Mouse (Mus musculus): ENCODE measurements around the gene Ptgr1.

Ptgr1 gene

GRCm38 (mm10) chr4:58986540-58987190, at the start of gene Ptgr1:
Gene Ptgr1 (minus strand): TSS chr4:58987119.
- DNase-seq (ENCODE audit: low spot score) = peak; percentile 84

DNA sequence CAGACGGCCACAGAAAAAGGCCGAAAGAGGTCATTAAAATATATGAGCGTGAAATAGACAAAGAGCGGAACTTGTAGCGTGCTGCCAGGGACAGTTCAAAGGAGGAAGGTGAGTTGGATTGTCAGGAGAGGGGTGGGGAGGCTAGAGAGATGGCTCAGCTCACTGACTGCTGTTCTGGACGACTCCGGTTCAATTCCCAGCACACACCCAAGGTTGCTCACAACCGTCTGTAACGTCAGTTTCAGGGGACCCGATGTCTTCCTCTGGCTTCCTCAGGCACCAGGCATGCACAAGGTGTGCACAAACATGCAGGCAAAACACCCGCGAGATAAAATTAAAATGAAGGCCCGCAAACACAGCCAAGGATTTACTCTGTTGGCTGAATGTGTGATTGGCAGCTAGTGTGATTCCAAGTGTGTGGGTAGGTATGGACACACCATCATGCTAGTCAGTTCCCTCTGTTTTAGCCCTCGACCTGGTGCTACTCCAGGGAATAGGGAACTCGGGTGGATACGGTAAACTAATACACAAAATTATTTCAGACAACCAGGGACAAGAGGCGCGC, 48.9 kb upstream of the Ptgr1 start:
- no peak for DNase-seq (ENCODE audit: low spot score)

DNA sequence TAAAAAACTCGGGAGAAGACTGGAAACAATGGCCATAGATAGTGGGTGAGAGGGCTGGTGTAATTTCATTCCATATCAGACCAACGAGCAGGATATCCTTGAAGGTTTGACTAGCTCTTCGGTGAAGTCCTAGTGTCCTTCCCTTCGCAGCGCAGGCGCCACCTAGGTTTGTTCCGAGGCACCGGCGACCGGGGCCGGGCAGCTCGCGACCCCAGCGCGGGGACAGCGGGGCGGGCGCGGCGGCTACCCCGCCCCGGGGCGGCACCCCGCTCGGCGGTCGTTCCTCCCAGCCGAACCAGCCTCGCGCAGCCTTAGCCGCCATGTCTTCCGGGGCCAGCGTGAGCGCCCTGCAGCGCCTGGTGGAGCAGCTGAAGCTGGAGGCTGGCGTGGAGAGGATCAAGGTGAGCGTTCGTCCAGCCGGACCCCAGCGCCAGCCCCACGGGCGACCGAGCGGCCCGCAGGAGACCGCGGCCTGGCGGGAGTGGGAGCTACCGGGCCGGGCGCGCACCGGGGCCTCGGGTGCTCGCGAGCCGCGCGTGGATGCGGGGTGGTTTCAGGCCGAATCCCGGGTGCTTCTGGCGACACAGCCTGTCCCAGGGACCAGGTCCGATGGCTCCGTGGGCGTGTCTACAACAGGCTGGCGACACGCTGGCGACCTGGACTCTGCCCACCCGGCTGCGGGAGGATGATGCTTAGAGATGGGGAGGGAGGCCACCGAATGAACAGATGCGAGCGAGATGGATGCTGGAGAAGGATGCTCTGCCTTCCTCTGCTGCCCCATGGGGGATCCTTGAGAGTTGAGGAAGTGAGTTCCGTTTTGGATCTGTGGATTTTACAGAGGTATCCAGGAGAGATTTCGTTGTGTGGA, 48.2 kb upstream of the Ptgr1 start, which contains the start of gene Gng10:
Gene Gng10, plus strand, starts transcription at position 171 of the 868 bp plus-strand sequence.
- peak; percentile 58 for DNase-seq (ENCODE audit: low spot score)

DNA sequence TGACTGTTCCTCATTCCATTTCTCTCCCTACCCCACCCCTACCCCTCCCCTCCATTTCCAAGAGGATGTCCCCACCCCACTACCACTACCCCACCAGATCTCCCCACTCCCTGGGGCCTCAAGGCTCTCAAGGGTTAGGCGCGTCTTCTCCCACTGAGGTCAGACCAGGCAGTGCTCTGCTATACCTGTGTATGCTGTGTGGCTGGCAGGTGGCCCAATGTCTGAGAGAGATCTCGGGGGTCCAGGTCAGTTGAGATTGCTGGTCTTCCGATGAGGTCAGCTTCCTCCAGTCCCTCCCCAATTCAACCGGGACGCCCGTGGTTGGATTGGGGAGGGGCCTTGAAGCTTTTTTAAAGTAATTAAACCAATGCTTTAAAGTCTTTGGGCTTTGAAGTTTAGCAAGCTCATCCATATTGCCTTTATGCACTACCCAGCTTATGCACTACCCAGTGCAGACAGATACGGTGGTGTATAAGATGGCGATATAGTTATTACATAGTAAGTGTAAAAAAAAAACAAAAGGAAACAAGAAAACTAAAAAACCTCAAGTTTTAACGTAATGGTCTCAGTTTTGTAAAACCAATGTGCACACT, 47.5 kb upstream of the Ptgr1 start:
- DNase-seq (ENCODE audit: low spot score) = no peak

DNA sequence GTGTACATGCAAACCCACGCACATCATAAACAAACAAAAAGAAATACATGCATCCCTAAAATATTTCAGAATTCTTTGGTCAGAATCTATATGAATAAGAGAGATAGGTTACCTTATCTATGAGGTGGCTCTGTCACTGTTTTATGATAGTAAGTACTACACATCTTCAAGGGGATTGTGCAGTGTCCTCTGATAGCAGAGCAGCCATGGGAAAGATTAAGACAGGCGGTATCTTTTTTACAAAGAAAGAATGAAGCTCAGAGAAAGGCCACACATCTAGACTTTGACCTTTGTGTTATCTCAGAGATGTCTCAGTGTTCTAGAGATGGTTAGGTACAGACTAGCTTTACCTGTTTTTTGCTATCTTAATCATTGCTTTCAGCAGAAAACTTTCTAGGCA, 30.0 kb upstream of the Ptgr1 start:
- DNase-seq (ENCODE audit: low spot score) = no peak

GRCm38 (mm10) chr4:59015181-59015580, 28.3 kb upstream of the Ptgr1 start:
- no peak for DNase-seq (ENCODE audit: low spot score)

DNA sequence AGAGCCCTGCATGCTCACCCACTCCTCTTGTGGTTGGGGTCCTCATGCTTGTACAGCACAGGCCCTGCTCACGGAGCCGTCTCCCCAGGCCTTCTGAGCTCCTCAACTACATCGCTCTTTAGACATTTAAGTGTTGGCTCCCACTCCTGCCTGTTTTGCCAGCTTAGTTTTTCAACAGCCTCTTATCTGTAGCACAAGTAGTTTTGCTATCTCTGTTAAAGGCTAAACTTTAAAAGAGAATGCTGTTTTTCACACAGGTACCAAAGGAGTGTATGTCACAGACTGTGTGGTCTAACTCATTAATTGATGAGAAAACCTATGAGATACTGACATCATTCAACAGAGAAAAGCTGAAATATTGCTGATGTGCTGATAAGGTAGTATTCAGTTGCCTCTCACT, 24.5 kb upstream of the Ptgr1 start:
- no peak for DNase-seq (ENCODE audit: low spot score)

DNA sequence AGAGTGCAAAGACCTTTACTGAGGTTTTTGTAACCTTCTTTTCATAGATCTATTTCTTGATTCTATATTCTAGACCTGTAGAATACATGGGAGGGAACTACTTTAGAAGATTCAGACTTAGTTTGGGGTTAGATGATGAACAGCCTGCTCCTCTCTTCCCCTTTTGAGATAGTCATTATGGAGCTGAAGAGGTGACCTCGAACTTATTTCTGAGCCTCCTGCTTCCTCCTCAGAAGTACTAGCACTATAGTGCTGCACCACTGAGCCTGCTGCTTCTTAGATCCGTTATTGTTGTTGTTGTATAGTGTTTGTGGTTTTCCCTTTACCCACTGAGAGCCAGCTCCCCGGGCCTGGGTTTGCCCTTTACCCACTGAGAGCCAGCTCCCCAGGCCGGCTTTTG, 22.8 kb upstream of the Ptgr1 start:
- DNase-seq (ENCODE audit: low spot score) = no peak

- DNase-seq (ENCODE audit: low spot score) = no peak
Observed at GRCm38 (mm10) chr4:59009186-59009585, 22.3 kb upstream of the Ptgr1 start.

GRCm38 (mm10) chr4:59007974-59008373, 21.1 kb upstream of the Ptgr1 start:
- DNase-seq (ENCODE audit: low spot score) = no peak

- DNase-seq (ENCODE audit: low spot score) = no peak
Observed at GRCm38 (mm10) chr4:59007016-59007415, 20.1 kb upstream of the Ptgr1 start.

GRCm38 (mm10) chr4:59006211-59006610, 19.3 kb upstream of the Ptgr1 start:
- no peak for DNase-seq (ENCODE audit: low spot score)

GRCm38 (mm10) chr4:59003806-59004200, 16.9 kb upstream of the Ptgr1 start:
- no peak for DNase-seq (ENCODE audit: low spot score)

DNA sequence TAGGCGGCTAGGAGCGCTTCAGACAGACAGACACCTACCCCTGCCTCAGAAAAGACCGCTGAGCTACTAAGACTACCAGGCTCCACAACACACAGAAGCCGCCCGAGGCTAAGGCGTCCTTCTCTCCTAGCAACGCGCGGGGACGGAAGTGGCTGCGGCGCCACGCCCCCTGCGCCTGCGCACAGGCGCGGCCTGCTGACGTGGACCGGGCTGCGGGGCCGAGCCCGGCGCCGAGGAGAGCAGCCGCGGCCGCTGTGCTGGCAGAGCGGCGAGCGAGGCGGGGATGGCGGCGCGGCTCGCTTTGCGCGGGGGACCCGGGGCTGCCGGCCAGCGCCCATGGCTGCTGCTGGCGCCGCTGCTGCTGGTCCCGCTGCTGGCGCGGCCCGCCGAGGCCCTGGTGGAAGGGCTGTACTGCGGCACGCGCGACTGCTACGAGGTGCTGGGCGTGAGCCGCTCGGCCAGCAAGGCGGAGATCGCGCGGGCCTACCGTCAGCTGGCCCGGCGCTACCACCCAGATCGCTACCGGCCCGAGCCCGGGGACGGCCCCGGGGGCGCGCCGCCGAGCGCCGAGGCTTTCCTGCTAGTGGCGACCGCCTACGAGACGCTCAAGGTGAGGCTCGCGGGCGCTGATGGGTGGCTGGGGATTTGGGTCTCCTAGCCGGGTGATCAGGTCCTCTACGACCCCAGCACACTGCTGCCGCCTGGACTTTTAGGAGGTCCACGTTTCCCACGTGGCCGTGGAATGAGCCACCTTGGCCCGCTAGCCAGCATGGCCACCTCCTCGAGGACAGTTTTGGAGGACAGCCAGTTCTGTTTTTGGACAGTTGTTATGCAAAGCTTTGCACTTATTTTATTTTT, 16.3 kb upstream of the Ptgr1 start, which contains the start of gene Gm20503:
Gene Gm20503, plus strand, starts transcription at position 263 of the 858 bp plus-strand sequence.
- DNase-seq (ENCODE audit: low spot score) = peak; percentile 93

GRCm38 (mm10) chr4:59000614-59001013, 13.7 kb upstream of the Ptgr1 start:
- DNase-seq (ENCODE audit: low spot score) = no peak

GRCm38 (mm10) chr4:58999686-59000085, 12.8 kb upstream of the Ptgr1 start:
- peak; percentile 69 for DNase-seq (ENCODE audit: low spot score)

GRCm38 (mm10) chr4:58998688-58999087, 11.8 kb upstream of the Ptgr1 start:
- DNase-seq (ENCODE audit: low spot score) = no peak

GRCm38 (mm10) chr4:58997081-58997480, 10.2 kb upstream of the Ptgr1 start:
- DNase-seq (ENCODE audit: low spot score) = peak; percentile 44

DNA sequence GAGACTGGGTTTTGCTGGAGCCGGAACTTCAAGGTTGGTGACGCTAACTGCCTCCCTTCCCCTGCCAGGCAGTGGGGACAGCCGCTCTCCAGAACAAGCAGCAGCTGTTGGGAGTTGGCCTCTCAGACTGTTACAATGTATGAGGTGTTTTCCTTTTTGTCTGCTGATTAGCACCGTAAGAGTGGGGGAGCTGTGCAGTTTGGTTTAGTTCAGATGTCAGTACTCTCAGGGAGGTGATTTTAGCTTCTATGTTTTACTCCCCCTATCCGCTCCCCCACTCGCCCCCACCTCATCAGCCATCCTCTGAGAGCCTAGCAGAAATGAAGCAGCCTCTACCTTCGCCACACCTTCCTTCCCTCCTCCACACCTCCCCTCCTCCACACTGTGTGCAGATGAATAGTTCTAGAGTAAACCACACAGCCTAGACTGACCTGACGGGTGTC, 8.4 kb upstream of the Ptgr1 start:
- DNase-seq (ENCODE audit: low spot score) = no peak

GRCm38 (mm10) chr4:58994762-58995161, 7.8 kb upstream of the Ptgr1 start, which contains the start of gene Dnajc25:
Gene Dnajc25 (plus strand): TSS chr4:58995062.
- no peak for DNase-seq (ENCODE audit: low spot score)

DNA sequence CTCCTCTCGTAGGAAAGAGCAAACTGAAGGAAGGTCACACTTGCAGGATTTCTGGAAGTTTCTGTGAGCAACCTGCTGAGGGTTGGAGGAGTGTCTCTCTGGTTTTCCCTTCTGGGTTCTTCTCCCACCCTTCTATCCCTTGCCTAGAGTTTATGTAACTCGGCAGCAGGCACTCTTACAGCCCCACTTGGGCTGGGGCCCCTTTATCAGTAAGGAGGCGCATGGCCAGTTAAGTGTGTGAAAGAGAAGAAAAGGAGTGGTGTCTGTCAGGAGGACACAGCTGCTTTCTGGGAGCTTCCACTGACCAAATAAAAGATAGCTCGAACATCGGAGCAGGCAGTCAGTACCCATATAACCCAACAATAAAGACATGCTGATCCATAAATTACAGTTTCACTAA, 5.3 kb upstream of the Ptgr1 start:
- no peak for DNase-seq (ENCODE audit: low spot score)

All from urinary bladder, postnatal 25 days (tissue).